Mouse (Mus musculus) forebrain, embryonic 10.5 days (tissue): Measurements from ENCODE around the gene Satb2. TPM values are rescaled to one million over a fixed set of nuclear protein-coding genes. Genes with fewer than 3 reads are reported as not detected.

Experiments
- DNase-seq: peaks from one replicate; pipeline ENCODE4 v3.0.0-alpha.2; 2017; ENCODE audit warnings: low spot score; ENCODE audit errors: extremely low spot score
- H3K27ac ChIP-seq: fragments of 300-500 bp; sonication (generic); 2 replicates; pipeline ENCODE4 v1.5.1; 2016; ENCODE audit warnings: mild to moderate bottlenecking
- H3K27me3 ChIP-seq: fragments of 300-500 bp; sonication (generic); 2 replicates; pipeline ENCODE4 v1.6.1; 2016; ENCODE audit warnings: mild to moderate bottlenecking; ENCODE audit not compliant: poor library complexity, severe bottlenecking
- H3K36me3 ChIP-seq: fragments of 300-500 bp; sonication (generic); replicated peaks from 2 replicates; pipeline ENCODE4 v1.6.1; 2016; ENCODE audit warnings: mild to moderate bottlenecking, moderate library complexity
- H3K4me1 ChIP-seq: fragments of 300-500 bp; sonication (generic); 2 replicates; pipeline ENCODE4 v1.6.1; 2016
- H3K4me3 ChIP-seq: fragments of 300-500 bp; sonication (generic); 2 replicates; pipeline ENCODE4 v1.5.1; 2016; ENCODE audit warnings: mild to moderate bottlenecking, moderate library complexity
- H3K9me3 ChIP-seq: fragments of 300-500 bp; sonication (generic); 2 replicates; pipeline ENCODE4 v1.6.1; 2016; ENCODE audit warnings: mild to moderate bottlenecking, moderate library complexity
- WGBS: fragments of 180-500 bp; shearing (Covaris S2); methylation state at CpG from one replicate; pipeline ENCODE4 v1.1.7; 2016; 5-methylcytosine and 5-hydroxymethylcytosine counted together
- polyA plus RNA-seq: library from polyadenylated mRNA; unstranded; fragments of >200 nt; fragmentation: Nextera tagmentation; extraction: Ambion mirVana; gene quantifications from 2 replicates; pipeline ENCODE4 v1.2.1, GENCODE M21; 2016

Satb2 gene
- polyA plus RNA-seq, 1 experiment from 2014 or later = 1.4 TPM

DNA sequence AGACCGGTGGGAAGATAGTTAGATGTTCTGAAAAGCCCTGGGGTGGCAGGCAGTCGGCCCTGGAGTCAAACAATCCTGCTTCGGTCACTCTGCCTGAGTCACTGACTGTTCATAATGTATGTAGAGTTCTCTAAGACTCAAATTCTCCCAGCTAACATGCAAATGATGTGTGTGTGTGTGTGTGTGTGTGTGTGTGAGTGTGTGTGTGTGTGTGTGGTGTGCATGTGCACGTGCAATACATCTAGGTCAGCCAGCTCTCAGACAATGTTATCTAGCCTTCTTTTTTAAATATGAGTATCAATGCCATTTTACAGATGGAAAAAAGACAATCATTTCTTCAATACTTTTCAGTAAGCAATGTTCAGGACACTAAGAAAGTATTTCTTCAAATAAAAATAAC lies 26.5 kb downstream of the Satb2 start:
- no peak overlapping the region for H3K4me3 ChIP-seq
- H3K36me3 ChIP-seq = peaks cover 14% of the 10 kb centered on the region
- 81% methylated on average over 4 of the region's 4 CpGs for WGBS
- H3K9me3 ChIP-seq = no peaks in the 10 kb centered on the region
- no peak overlapping the region for H3K27ac ChIP-seq
- no peaks in the 10 kb centered on the region for H3K27me3 ChIP-seq
- DNase-seq = no peak
- 0 out of 2 replicates have a peak, but pooled peaks cover 11% of the 10 kb centered on the region for H3K4me1 ChIP-seq

- no peak overlapping the region for H3K27ac ChIP-seq
- no peak overlapping the region for H3K4me3 ChIP-seq
- H3K4me1 ChIP-seq = 0 out of 2 replicates have a peak, but pooled peaks cover 11% of the 10 kb centered on the region
- DNase-seq = no peak
- no peaks in the 10 kb centered on the region for H3K9me3 ChIP-seq
- no peaks in the 10 kb centered on the region for H3K27me3 ChIP-seq
- 74% methylated on average over 6 of the region's 6 CpGs for WGBS
- peaks cover 19% of the 10 kb centered on the region for H3K36me3 ChIP-seq
Observed at GRCm38 (mm10) chr1:56951525-56951924, 26.9 kb downstream of the Satb2 start.

DNA sequence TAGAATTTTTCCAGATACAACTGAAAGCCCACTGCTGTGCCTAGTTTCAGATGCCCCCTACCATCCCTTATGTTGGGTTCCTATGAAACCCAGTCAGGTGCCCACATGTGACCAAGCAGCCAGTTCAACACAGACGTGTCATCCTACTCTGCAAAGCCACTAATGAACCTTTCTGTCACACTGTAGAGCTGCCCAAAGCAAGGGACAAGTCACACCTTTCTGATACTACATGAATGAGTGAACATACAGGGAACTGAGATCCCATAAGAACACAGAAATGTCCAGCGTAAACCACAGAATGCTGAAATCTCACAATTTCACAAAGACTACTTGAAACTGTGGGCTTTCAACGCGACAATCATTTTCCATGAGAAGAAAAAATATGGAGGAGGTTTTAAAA lies 39.0 kb downstream of the Satb2 start:
- 91% methylated on average over 4 of the region's 4 CpGs for WGBS
- H3K27ac ChIP-seq = no peak overlapping the region
- H3K36me3 ChIP-seq = peaks cover 8% of the 10 kb centered on the region; the same call in 1 of the 2 replicates
- H3K9me3 ChIP-seq = no peaks in the 10 kb centered on the region
- DNase-seq = no peak
- H3K27me3 ChIP-seq = no peaks in the 10 kb centered on the region
- H3K4me1 ChIP-seq = peaks cover 7% of the 10 kb centered on the region
- no peak overlapping the region for H3K4me3 ChIP-seq

DNA sequence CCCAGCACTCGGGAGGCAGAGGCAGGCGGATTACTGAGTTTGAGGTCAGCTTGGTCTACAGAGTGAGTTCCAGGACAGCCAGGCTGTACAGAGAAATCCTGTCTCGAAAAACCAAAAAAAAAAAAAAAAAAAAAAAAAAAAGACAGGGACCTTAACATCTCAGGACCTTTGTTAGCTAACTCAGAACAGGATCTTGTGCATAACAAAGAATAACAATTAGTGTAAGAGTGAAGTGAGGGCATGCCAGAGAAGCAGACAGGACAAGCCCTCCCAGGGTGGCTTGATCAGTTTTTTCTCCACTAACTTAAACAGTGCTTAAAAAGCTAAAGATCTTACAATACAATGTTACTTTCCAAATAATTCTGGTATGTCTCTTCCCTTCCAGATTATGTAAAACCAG lies 40.0 kb downstream of the Satb2 start:
- H3K9me3 ChIP-seq = no peaks in the 10 kb centered on the region
- no peak overlapping the region for H3K27ac ChIP-seq
- DNase-seq = no peak
- WGBS = 88% methylated on average over 3 of the region's 3 CpGs
- no peak overlapping the region for H3K4me3 ChIP-seq
- H3K4me1 ChIP-seq = peaks cover 7% of the 10 kb centered on the region
- no peaks in the 10 kb centered on the region for H3K27me3 ChIP-seq
- H3K36me3 ChIP-seq = 0 out of 2 replicates have a peak, but pooled peaks cover 3% of the 10 kb centered on the region

DNA sequence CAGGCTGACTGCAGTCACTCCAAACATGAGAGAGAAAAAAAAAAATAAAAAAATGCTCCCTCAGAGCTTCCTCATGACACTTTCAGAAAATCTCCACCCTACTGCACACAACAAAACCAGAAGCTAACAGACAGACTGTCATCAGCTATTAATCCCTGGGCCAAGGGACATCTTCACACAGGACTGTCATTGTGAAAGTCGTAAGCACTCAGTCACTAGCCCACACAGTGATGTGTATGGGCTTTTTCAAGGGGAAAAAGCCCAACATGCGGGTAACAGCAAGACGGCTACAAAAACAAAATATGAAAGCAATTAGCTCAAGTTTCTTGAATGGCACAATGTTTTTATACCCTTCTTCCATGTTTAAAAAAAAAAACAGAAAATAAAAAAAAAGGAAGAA lies 41.9 kb downstream of the Satb2 start:
- no peaks in the 10 kb centered on the region for H3K27me3 ChIP-seq
- no peak overlapping the region for H3K27ac ChIP-seq
- no peak overlapping the region for H3K4me3 ChIP-seq
- WGBS = 68% methylated on average over 3 of the region's 3 CpGs
- H3K36me3 ChIP-seq = no peaks in the 10 kb centered on the region
- H3K9me3 ChIP-seq = no peaks in the 10 kb centered on the region
- DNase-seq = no peak
- H3K4me1 ChIP-seq = peaks cover 7% of the 10 kb centered on the region

DNA sequence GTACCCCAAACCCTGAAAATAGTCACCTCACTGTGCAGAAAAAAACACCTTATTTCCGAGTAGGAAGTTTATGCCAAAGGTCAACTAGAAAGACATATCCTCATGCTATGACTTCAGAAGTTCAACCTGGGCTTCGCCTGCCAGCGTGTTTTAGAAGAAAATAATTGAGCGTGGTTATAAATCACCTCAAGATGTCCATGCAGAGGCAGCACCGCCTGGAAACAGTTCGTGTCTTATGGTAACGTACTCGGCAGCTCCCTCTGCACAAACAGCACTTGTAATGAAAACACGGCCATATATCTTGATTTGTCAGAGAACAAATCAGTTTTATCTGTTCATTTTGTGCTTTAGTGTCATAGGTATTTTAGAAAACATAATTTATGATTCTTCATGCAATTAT lies 44.6 kb downstream of the Satb2 start:
- Histone ChIP-seq H3K4me1 (peaks cover 7% of the 10 kb centered on the region), H3K9me3 (no peaks in the 10 kb centered on the region), H3K4me3 (no peak overlapping the region), H3K27me3 (no peaks in the 10 kb centered on the region), H3K36me3 (no peaks in the 10 kb centered on the region), H3K27ac (no peak overlapping the region)
- no peak for DNase-seq
- WGBS = 83% methylated on average over 9 of the region's 9 CpGs

DNA sequence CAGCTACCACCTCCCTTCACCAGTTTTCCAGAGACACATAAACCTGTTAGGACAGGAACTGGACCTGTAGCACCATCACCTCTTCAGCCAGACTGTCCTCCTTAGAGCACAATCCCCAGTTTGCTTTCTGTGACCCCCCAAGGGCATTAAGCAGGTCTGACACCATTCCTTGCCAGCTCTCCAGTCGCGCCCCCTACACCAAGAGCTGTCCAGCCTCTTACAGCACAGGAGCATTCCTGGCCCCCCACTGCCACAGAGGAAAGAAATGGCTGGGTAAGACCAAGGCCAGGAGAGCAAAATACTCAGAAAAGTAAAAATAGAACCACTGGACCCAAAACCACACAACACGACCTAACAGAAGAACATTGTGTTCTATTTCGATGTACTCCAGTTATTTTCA lies 48.4 kb downstream of the Satb2 start:
- H3K27me3 ChIP-seq = no peaks in the 10 kb centered on the region
- no peak for DNase-seq
- no peak overlapping the region for H3K4me3 ChIP-seq
- WGBS = 82% methylated on average over 4 of the region's 4 CpGs
- H3K9me3 ChIP-seq = no peaks in the 10 kb centered on the region
- no peak overlapping the region for H3K27ac ChIP-seq
- no peaks in the 10 kb centered on the region for H3K36me3 ChIP-seq
- no peaks in the 10 kb centered on the region for H3K4me1 ChIP-seq

- Histone ChIP-seq H3K27ac (no peak overlapping the region), H3K4me1 (no peaks in the 10 kb centered on the region)
- no peak for DNase-seq
Observed at GRCm38 (mm10) chr1:56928731-56929130, 49.7 kb downstream of the Satb2 start.

DNA sequence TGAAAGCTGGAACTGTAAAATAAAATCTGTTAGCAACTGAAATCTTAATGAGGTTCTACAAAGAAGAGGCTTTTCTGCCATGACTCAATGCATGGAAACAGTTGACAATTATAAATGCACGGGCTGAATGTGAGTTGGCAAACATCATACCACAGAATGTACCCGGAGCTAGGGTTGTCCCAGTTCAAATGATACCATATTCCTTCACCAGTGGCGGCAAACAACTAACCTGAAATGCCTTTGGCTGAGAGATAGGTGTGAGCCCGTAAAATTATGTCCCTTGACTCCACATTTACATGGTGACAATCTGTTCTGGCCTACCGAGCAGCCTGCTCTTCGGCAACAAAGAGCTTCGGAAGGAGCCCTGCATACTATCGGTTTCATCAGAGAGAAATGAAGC lies 58.0 kb downstream of the Satb2 start:
- Histone ChIP-seq H3K4me3 (no peak overlapping the region), H3K36me3 (no peaks in the 10 kb centered on the region), H3K27me3 (no peaks in the 10 kb centered on the region), H3K4me1 (no peaks in the 10 kb centered on the region), H3K9me3 (no peaks in the 10 kb centered on the region), H3K27ac (no peak overlapping the region)
- WGBS = 93% methylated on average over 8 of the region's 8 CpGs
- no peak for DNase-seq

More at GRCm38 (mm10) chr1:56928731-56929130, 49.7 kb downstream of the Satb2 start:
- no peaks in the 10 kb centered on the region for H3K36me3 ChIP-seq
- no peak overlapping the region for H3K4me3 ChIP-seq
- WGBS = 88% methylated on average over 9 of the region's 9 CpGs
- H3K9me3 ChIP-seq = no peaks in the 10 kb centered on the region
- H3K27me3 ChIP-seq = no peaks in the 10 kb centered on the region

GRCm38 (mm10) chr1:56914279-56914678 lies 64.2 kb downstream of the Satb2 start:
- H3K36me3 ChIP-seq = no peaks in the 10 kb centered on the region
- DNase-seq = no peak
- 88% methylated on average over 6 of the region's 6 CpGs for WGBS

GRCm38 (mm10) chr1:56900706-56901287 lies 77.7 kb downstream of the Satb2 start:
- Histone ChIP-seq H3K4me3 (no peak overlapping the region), H3K9me3 (no peaks in the 10 kb centered on the region), H3K36me3 (peaks cover 18% of the 10 kb centered on the region), H3K4me1 (peaks cover 10% of the 10 kb centered on the region), H3K27ac (no peak overlapping the region), H3K27me3 (no peaks in the 10 kb centered on the region)
- WGBS = 89% methylated on average over 3 of the region's 3 CpGs
- no peak for DNase-seq

More at GRCm38 (mm10) chr1:56914279-56914678, 64.2 kb downstream of the Satb2 start:
- Histone ChIP-seq H3K9me3 (no peaks in the 10 kb centered on the region), H3K4me3 (no peak overlapping the region), H3K4me1 (no peaks in the 10 kb centered on the region), H3K27me3 (no peaks in the 10 kb centered on the region), H3K27ac (no peak overlapping the region)

- no peak overlapping the region for H3K4me3 ChIP-seq
- 91% methylated on average over 9 of the region's 9 CpGs for WGBS
- H3K4me1 ChIP-seq = peaks cover 10% of the 10 kb centered on the region
- H3K27me3 ChIP-seq = no peaks in the 10 kb centered on the region
- H3K9me3 ChIP-seq = no peaks in the 10 kb centered on the region
- H3K27ac ChIP-seq = no peak overlapping the region
- DNase-seq = no peak
- peaks cover 18% of the 10 kb centered on the region for H3K36me3 ChIP-seq
Observed at GRCm38 (mm10) chr1:56900187-56900586, 78.3 kb downstream of the Satb2 start.

- 0 out of 2 replicates have a peak overlapping the region, but pooled peaks have one; percentile 5 for H3K27ac ChIP-seq
- H3K9me3 ChIP-seq = no peaks in the 10 kb centered on the region
- no peak overlapping the region for H3K4me3 ChIP-seq
- peaks cover 18% of the 10 kb centered on the region for H3K36me3 ChIP-seq
- 74% methylated on average over 13 of the region's 13 CpGs for WGBS
- DNase-seq = no peak
- H3K27me3 ChIP-seq = no peaks in the 10 kb centered on the region
- H3K4me1 ChIP-seq = peaks cover 10% of the 10 kb centered on the region
Observed at GRCm38 (mm10) chr1:56898606-56899396, 79.6 kb downstream of the Satb2 start.
